In genomic region chr19:27906976-27907375, GRCm38 (mm10) we compare ENCODE assay signal across 13 mouse cellular contexts.
DNase-seq lines count a peak whose midpoint lies in the region; ATAC-seq and TF ChIP-seq lines count a peak whose summit lies in the region.
"Had no signal": no experiment of that assay in that cellular context is flagged by ENCODE, and none has a peak within 500 bp of the region (broad histone marks: within the 10 kb centered on the region; RNA-seq: fewer than 3 reads in every experiment).

No protein-coding gene starts in this region.

- no peaks in the 10 kb centered on the region for H3K4me1 ChIP-seq in lung, postnatal 0 days (ENCODE audit: insufficient read depth, low read depth, low read length)
- H3K4me1 ChIP-seq in limb, embryonic 10.5 days = peaks cover 5% of the 10 kb centered on the region
- H3K4me1 ChIP-seq in embryonic facial prominence, embryonic 10.5 days = peaks cover 11% of the 10 kb centered on the region
- H3K4me1 ChIP-seq: embryonic facial prominence, embryonic 15.5 days had no signal

- no peak overlapping the region for H3K4me3 ChIP-seq in lung, postnatal 0 days (ENCODE audit: low read depth, low read length)
- no peak overlapping the region for H3K4me3 ChIP-seq in limb, embryonic 10.5 days
- no peak overlapping the region for H3K4me3 ChIP-seq in embryonic facial prominence, embryonic 10.5 days
- H3K4me3 ChIP-seq: embryonic facial prominence, embryonic 15.5 days had no signal

- no peak for TF ChIP-seq EP300 in lung, postnatal 0 days (IDR thresholded peaks at IDR 0.05)

- H3K36me3 ChIP-seq in lung, postnatal 0 days (ENCODE audit: insufficient read depth, low read length) = no peaks in the 10 kb centered on the region
- H3K36me3 ChIP-seq in limb, embryonic 10.5 days = no peaks in the 10 kb centered on the region
- no peaks in the 10 kb centered on the region for H3K36me3 ChIP-seq in embryonic facial prominence, embryonic 10.5 days (replicated peaks)
- H3K36me3 ChIP-seq: embryonic facial prominence, embryonic 15.5 days had no signal

- no peak overlapping the region for H3K27ac ChIP-seq in lung, postnatal 0 days (ENCODE audit: low read length)
- no peak overlapping the region for H3K27ac ChIP-seq in limb, embryonic 10.5 days
- H3K27ac ChIP-seq in embryonic facial prominence, embryonic 10.5 days (replicated peaks) = no peak overlapping the region
- H3K27ac ChIP-seq: embryonic facial prominence, embryonic 15.5 days; hindbrain, postnatal 0 days had no signal

- no peak for ATAC-seq in lung, postnatal 0 days
- ATAC-seq: hindbrain, postnatal 0 days had no signal

- peak; percentile 3 for DNase-seq in lung, postnatal 36 days
- DNase-seq in lung, postnatal 0 days (ENCODE audit: low spot score) = no peak
- peak; percentile 47 for DNase-seq in c-Kit-negative CD71-positive TER-119-positive erythroid progenitor cells, embryonic 14.5 days (ENCODE audit: low read depth, low spot score)
- DNase-seq in liver = peak; percentile 39
- DNase-seq in spleen, postnatal 10 days (ENCODE audit: low spot score in 2 of 2) = no peak
- DNase-seq in limb, embryonic 10.5 days (ENCODE audit: low spot score) = no peak
- DNase-seq in right cerebral cortex, adult 2 months (ENCODE audit: low spot score in 2 of 2) = no peak
- no peak for DNase-seq in embryonic facial prominence, embryonic 10.5 days (ENCODE audit: low spot score)
- DNase-seq: cerebellum, adult 9-10 months; kidney, postnatal 14 days; thymus, adult 2 months had no signal

- no peak overlapping the region for H3K9ac ChIP-seq in lung, postnatal 0 days (replicated peaks; ENCODE audit: low read depth)
- H3K9ac ChIP-seq: embryonic facial prominence, embryonic 15.5 days had no signal

- no peak overlapping the region for H3K4me2 ChIP-seq in lung, postnatal 0 days (replicated peaks; ENCODE audit: low read depth, low read length)
- H3K4me2 ChIP-seq: embryonic facial prominence, embryonic 15.5 days had no signal

- TF ChIP-seq CTCF in lung, postnatal 0 days (IDR thresholded peaks at IDR 0.05) = no peak

- WGBS in lung, postnatal 0 days = 41% methylated on average over 5 of the region's 5 CpGs
- 83% methylated on average over 5 of the region's 5 CpGs for WGBS in limb, embryonic 10.5 days
- WGBS in embryonic facial prominence, embryonic 10.5 days = 74% methylated on average over 5 of the region's 5 CpGs

- H3K27me3 ChIP-seq in lung, postnatal 0 days (replicated peaks; ENCODE audit: insufficient read depth, low read length) = no peaks in the 10 kb centered on the region
- no peaks in the 10 kb centered on the region for H3K27me3 ChIP-seq in limb, embryonic 10.5 days (ENCODE audit: low read depth, poor library complexity, severe bottlenecking)
- H3K27me3 ChIP-seq in embryonic facial prominence, embryonic 10.5 days (replicated peaks; ENCODE audit: low read depth, poor library complexity, severe bottlenecking) = no peaks in the 10 kb centered on the region
- H3K27me3 ChIP-seq: embryonic facial prominence, embryonic 15.5 days had no signal

- H3K9me3 ChIP-seq in lung, postnatal 0 days (ENCODE audit: low read length) = no peaks in the 10 kb centered on the region
- no peaks in the 10 kb centered on the region for H3K9me3 ChIP-seq in limb, embryonic 10.5 days (replicated peaks)
- no peaks in the 10 kb centered on the region for H3K9me3 ChIP-seq in embryonic facial prominence, embryonic 10.5 days
- H3K9me3 ChIP-seq: embryonic facial prominence, embryonic 15.5 days had no signal

Comparison
In these comparisons a context has a peak if more than half of its experiments do, and no peak if none do; other contexts are left out.
1. DNase-seq: peak in lung, postnatal 36 days (single experiment), c-Kit-negative CD71-positive TER-119-positive erythroid progenitor cells, embryonic 14.5 days (single experiment) and liver (single experiment); none in lung, postnatal 0 days (single experiment), spleen, postnatal 10 days (0 of 2), limb, embryonic 10.5 days (single experiment), right cerebral cortex, adult 2 months (0 of 2) and embryonic facial prominence, embryonic 10.5 days (single experiment).